In the genomic region with DNA sequence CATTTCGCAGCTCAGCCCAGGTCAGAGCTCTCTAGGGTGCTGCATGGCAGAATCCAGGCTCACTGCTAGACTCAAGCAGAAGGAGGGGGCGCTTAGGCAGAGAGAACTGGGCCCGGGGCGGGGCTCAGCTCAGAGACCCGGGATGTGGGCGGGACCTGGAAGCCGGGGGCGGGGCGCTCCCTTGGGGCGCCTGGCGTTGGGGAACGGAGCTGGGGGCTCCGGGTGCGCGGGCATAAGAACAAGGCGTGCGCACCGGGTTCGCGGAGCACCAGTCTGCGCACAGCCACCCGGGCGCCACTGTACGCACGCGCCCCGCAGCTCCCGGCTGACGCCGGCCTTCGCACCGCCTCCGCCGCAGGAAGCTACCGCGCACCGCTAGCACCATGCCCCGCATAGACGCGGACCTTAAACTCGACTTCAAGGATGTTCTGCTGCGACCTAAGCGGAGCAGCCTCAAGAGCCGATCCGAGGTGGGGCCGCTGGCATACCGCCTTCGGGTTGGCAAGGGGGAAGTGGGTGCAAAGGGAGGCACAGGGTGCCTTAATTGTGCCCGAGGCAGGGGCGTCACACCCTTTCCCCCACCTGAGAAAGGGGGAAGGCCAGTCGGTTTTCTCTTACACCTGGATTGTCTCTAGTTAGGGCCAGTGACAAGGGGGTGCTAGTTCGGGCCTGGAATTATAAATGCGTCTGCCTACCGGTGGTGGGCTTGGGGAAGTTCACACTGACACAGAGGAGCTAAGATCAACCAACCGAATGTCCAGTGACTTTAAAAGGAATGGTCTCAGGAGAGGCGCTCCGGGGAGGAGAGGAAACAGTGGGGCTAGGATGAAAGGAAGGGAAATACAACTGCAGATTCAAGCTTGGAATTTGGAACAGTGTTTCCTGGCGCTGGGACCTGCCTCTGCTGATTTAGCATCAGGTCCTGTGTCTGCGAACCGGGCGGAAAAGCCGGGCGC, we compare ENCODE assay signal across 8 mouse cellular contexts. TPM values are rescaled to one million over a fixed set of nuclear protein-coding genes. Genes with fewer than 3 reads are reported as not detected.
DNase-seq lines count a peak whose midpoint lies in the region; ATAC-seq lines count a peak whose summit lies in the region.

A gene (plus strand): TSS at position 171 of the 956 bp plus-strand sequence.

- WGBS in embryonic facial prominence, embryonic 11.5 days, result under 1% methylated on average over 62 of the region's 63 CpGs
- WGBS in kidney, embryonic 14.5 days, result under 1% methylated on average over 43 of the region's 63 CpGs
- WGBS in stomach, embryonic 15.5 days, result 1% methylated on average over 61 of the region's 63 CpGs

- H3K4me3 ChIP-seq in embryonic facial prominence, embryonic 11.5 days (ENCODE audit: low read depth, low read length), result peak within 1 kb of the TSS; percentile 50
- peak within 1 kb of the TSS; percentile 68 for H3K4me3 ChIP-seq in kidney, embryonic 14.5 days (ENCODE audit: low read length)
- H3K4me3 ChIP-seq in stomach, embryonic 15.5 days (replicated peaks), result peak within 1 kb of the TSS; percentile 63

- H3K9me3 ChIP-seq in embryonic facial prominence, embryonic 11.5 days (replicated peaks; ENCODE audit: control insufficient read depth, low read length), result no peaks in the 10 kb centered on the region
- no peaks in the 10 kb centered on the region for H3K9me3 ChIP-seq in kidney, embryonic 14.5 days (ENCODE audit: control insufficient read depth, low read length)
- H3K9me3 ChIP-seq in stomach, embryonic 15.5 days, result no peaks in the 10 kb centered on the region

- DNase-seq in urinary bladder, adult 18-20 months (ENCODE audit: low spot score in 2 of 2), result peak; percentile 45 to 67
- no peak for DNase-seq in urinary bladder, postnatal 10 days (ENCODE audit: low spot score)
- DNase-seq in embryonic facial prominence, embryonic 11.5 days (ENCODE audit: low spot score), result peak; percentile 81
- peak; percentile 64 for DNase-seq in heart, adult 8-10 months (ENCODE audit: low spot score)
- DNase-seq in liver, result peak; percentile 97

- H3K4me2 ChIP-seq in embryonic facial prominence, embryonic 11.5 days (ENCODE audit: low read depth, low read length), result peak within 1 kb of the TSS; percentile 73
- peak within 1 kb of the TSS; percentile 84 for H3K4me2 ChIP-seq in kidney, embryonic 14.5 days (replicated peaks; ENCODE audit: low read depth, low read length)
- peak within 1 kb of the TSS; percentile 96 for H3K4me2 ChIP-seq in stomach, embryonic 15.5 days

- H3K27me3 ChIP-seq in embryonic facial prominence, embryonic 11.5 days (ENCODE audit: control insufficient read depth, insufficient read depth, low read length), result 0 out of 2 replicates have a peak, but pooled peaks cover 2% of the 10 kb centered on the region
- no peaks in the 10 kb centered on the region for H3K27me3 ChIP-seq in kidney, embryonic 14.5 days (ENCODE audit: control insufficient read depth, insufficient read depth, low read length)
- no peaks in the 10 kb centered on the region for H3K27me3 ChIP-seq in stomach, embryonic 15.5 days (replicated peaks)

- no peak within 1 kb of the TSS for H3K27ac ChIP-seq in embryonic facial prominence, embryonic 11.5 days (replicated peaks; ENCODE audit: low read depth, low read length)
- peak within 1 kb of the TSS; percentile 48; the same call in 1 of the 2 replicates for H3K27ac ChIP-seq in kidney, embryonic 14.5 days (ENCODE audit: low read depth, low read length)
- peak within 1 kb of the TSS; percentile 85 for H3K27ac ChIP-seq in stomach, embryonic 15.5 days

- H3K4me1 ChIP-seq in embryonic facial prominence, embryonic 11.5 days (ENCODE audit: control insufficient read depth, insufficient read depth, low read length), result no peaks in the 10 kb centered on the region; the same call in 1 of the 2 replicates
- H3K4me1 ChIP-seq in kidney, embryonic 14.5 days (ENCODE audit: control insufficient read depth, insufficient read depth, low read length), result peaks cover 18% of the 10 kb centered on the region
- peaks cover 17% of the 10 kb centered on the region for H3K4me1 ChIP-seq in stomach, embryonic 15.5 days

- no peaks in the 10 kb centered on the region for H3K36me3 ChIP-seq in embryonic facial prominence, embryonic 11.5 days (replicated peaks; ENCODE audit: control insufficient read depth, insufficient read depth, low read depth, low read length)
- H3K36me3 ChIP-seq in kidney, embryonic 14.5 days (ENCODE audit: control insufficient read depth, insufficient read depth, low read length), result no peaks in the 10 kb centered on the region
- no peaks in the 10 kb centered on the region for H3K36me3 ChIP-seq in stomach, embryonic 15.5 days

- peak within 1 kb of the TSS; percentile 58 for H3K9ac ChIP-seq in embryonic facial prominence, embryonic 11.5 days (replicated peaks; ENCODE audit: low read length)
- H3K9ac ChIP-seq in kidney, embryonic 14.5 days (ENCODE audit: low read depth, low read length), result peak within 1 kb of the TSS; percentile 66
- H3K9ac ChIP-seq in stomach, embryonic 15.5 days, result peak within 1 kb of the TSS; percentile 46

- peak; percentile 79 for ATAC-seq in embryonic facial prominence, embryonic 11.5 days (replicated peaks; ENCODE audit: insufficient number of reproducible peaks, low FRiP score, low TSS enrichment, low read depth)
- ATAC-seq in kidney, embryonic 14.5 days (ENCODE audit: low FRiP score, low TSS enrichment), result peak; percentile 89
- ATAC-seq in monocyte, adult 5-6 weeks (replicated peaks; ENCODE audit: insufficient number of reproducible peaks, low FRiP score, low TSS enrichment, poor library complexity, severe bottlenecking), result 0 out of 2 replicates have a peak, but pooled peaks have one; percentile 28
- peak; percentile 85 for ATAC-seq in stomach, embryonic 15.5 days (ENCODE audit: insufficient read depth, low FRiP score, low read depth)

RNA-seq across cellular contexts. Expression of the gene that starts here (rescaled TPM):
- 21.9 and 23.0 TPM in 2 replicates for polyA plus RNA-seq in embryonic facial prominence, embryonic 11.5 days (2014; fragmentation: Nextera tagmentation; extraction: Ambion mirVana)
- total RNA-seq in heart, adult 8-10 months (2022), result 100 to 1,000 TPM; 152 to 199 (median 170) TPM
- 38.7 and 48.9 TPM in 2 replicates for polyA plus RNA-seq in kidney, embryonic 14.5 days (2014; fragmentation: Nextera tagmentation; extraction: Ambion mirVana)
- 1.8 to 2.3 TPM in 2 of 3 replicates, not detected in the other for total RNA-seq in monocyte, adult 5-6 weeks (2017)
- polyA plus RNA-seq in stomach, embryonic 15.5 days (2015; fragmentation: Nextera tagmentation; extraction: Ambion mirVana), result 35.2 and 50.5 TPM in 2 replicates

Comparison
In these comparisons a context has a peak if more than half of its experiments do, and no peak if none do; other contexts are left out.
1. RNA of the gene that starts here (total RNA-seq): 152 to 199 TPM in heart, adult 8-10 months; 1.8 to 2.3 TPM in monocyte, adult 5-6 weeks; every median in the first group is over 10 times any median in the second.
2. ATAC-seq: peak in every context shown above with its lines; median percentile 89 in kidney, embryonic 14.5 days; 85 in stomach, embryonic 15.5 days; 79 in embryonic facial prominence, embryonic 11.5 days; 28 in monocyte, adult 5-6 weeks.
3. Peak in every context shown above with its lines, with median percentiles within 50 percentile points of each other: H3K4me2 ChIP-seq, H3K4me3 ChIP-seq and H3K9ac ChIP-seq.